Mouse (Mus musculus): ENCODE results near the gene Maml2.

DNA sequence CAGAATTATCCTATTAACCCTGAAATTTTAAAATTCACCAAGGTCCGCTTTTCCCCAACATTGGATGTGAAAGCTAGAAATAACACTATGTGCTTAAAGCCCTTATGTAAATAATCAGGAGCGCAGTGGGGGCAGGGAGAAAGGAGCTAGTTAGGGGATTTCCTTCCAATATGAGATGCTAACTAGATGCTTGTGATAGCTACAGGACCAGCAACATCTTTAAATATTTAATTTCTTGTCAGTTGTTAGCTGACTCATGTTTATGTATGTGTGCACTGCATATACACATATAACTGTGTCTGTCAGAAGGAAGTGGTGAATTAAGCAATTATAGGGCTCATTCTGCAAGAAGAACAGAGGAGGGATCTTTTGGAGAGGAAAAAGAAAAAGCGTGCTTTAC, 286.7 kb downstream of the Maml2 start:
- TF ChIP-seq CHD2 (IDR thresholded peaks at IDR 0.05; ENCODE audit: low read depth, low read length) (no peak), ZNF384 (IDR thresholded peaks at IDR 0.05; ENCODE audit: low read depth, low read length) (no peak)
